Mouse (Mus musculus) frontal cortex, adult 2 months (tissue): ENCODE results near the gene Grid1. TPM values are rescaled to one million over a fixed set of nuclear protein-coding genes. Genes with fewer than 3 reads are reported as not detected.

Experiments
- DNase-seq, 2 experiments: peaks; one replicate each; pipeline ENCODE4 v3.0.0; 2022; ENCODE audit warnings: low spot score in 1 of 2; ENCODE audit errors: extremely low spot score in 1 of 2
- polyA plus RNA-seq: library from polyadenylated mRNA; depleted of rRNA; stranded (reverse); fragments of >200 nt; gene quantifications from 2 replicates; pipeline ENCODE4 v1.2.3, GENCODE M21; 2012; rRNA removed

The Grid1 gene
- polyA plus RNA-seq, 1 experiment = 19.4 TPM

DNA sequence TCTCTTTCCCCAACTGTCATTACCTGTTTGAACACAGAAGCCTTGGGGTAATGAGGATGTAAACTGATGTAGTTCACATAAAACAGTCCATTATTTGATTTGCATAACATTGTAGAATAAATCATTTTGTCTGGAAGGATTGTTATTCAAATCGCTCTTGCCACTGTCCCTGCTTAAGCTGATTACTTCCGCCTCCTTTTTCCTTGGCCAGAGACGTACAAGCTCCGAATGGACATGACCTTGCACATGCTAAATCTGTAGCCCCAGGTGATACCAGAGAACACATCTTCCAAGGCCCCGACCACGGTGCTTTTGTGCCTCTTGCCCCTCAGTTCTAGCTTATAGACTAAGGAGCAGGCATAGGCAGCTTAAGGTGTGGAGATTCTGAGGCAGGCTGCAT lies 755.4 kb downstream of the Grid1 start:
- DNase-seq = no peak

DNA sequence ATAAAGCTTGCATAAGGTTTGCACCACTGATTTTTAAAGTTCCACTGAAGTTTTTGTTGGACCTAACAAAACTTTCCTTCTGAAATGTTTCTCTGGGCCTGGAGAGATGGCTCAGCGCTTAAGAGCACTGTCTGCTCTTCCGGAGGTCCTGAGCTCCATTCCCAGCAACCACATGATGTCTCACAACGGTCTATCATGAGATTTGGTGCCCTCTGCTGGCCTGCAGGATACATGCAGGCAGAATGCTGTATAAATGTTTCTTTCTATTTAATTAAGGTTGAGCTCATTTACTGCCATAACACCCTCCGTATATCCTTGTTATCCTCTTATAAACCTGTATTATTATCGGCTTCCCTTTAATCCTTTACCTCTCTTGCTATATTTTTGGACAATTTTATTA lies 805.8 kb downstream of the Grid1 start:
- DNase-seq = no peak

Other genes starting within 250 kb of the Grid1 start
- 4.9 and 5.0 TPM in 2 replicates for gene Ldb3, start 231.4 kb upstream of the Grid1 start, polyA plus RNA-seq
- 0.04 and 0.10 TPM in 2 replicates for gene Opn4, start 220.0 kb upstream of the Grid1 start, polyA plus RNA-seq
- 16.3 and 18.5 TPM in 2 replicates for gene Wapl, start 146.2 kb upstream of the Grid1 start, polyA plus RNA-seq